Mouse (Mus musculus) 3134 (cell line): ENCODE measurements around the gene Apol6.
A peak's percentile ranks its signal among the peaks of the same experiment; 100 is the strongest.
"Not testable (repeated sequence)": the region's sequence is repeated elsewhere in the genome, so short reads cannot be mapped to it uniquely, and the experiment has no call there.

Experiments
- DNase-seq: peaks from one replicate; pipeline ENCODE4 v3.0.0-alpha.2; 2011; ENCODE audit warnings: low spot score; ENCODE audit not compliant: insufficient read length; ENCODE audit errors: extremely low read depth

The Apol6 gene

DNA sequence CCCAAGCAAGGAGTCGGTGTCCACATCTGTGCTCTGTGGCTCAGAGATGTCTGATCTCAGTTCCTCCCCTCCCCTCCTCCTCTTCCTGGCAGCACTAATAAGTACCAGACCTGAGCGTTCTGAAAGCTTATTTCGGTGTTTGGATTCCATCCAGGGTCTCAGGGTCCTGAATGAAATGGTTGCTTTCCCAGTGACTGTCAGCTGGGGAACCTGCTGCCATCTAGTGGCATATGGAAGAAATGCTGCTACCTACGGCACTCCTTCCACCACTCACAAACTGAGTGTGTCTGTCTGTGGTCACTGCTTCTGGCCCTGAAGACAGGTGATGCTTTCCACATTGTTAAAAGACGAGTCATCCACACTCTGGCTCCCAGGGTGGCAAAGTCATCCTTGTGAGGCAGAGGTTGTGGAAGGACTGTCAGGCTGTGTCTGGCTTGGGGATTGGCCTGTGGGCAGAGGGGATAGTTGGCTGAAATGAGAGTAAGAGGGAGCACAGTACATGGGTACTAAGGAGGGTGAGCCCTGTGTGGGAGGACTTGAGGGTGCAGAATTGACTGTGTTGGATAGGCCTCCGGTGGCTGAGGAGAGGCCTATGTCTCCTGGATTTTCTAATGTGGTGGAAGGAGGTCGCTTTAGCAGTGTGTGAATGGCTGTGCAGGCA, 15.1 kb upstream of the Apol6 start:
- DNase-seq, result peak; percentile 54

DNA sequence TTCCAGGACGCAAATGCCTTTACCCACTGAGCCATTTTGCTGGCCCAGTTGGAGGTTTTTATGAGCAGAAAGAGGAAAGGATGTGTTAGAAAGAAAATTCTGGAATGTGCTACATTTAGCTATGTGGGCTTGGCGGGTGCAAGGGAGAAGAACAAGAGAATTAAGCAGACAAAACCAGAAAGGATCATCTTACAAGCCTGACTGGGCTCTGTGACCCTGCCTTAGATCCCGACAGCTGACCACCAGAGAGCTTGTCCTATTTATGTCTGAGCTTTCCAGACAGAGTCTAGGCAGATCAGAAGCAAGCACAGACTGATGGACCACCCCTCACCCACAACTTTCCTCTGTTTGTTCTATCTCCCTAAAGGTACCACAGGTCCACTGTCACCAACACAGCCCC, 13.3 kb upstream of the Apol6 start:
- DNase-seq, result no peak

DNA sequence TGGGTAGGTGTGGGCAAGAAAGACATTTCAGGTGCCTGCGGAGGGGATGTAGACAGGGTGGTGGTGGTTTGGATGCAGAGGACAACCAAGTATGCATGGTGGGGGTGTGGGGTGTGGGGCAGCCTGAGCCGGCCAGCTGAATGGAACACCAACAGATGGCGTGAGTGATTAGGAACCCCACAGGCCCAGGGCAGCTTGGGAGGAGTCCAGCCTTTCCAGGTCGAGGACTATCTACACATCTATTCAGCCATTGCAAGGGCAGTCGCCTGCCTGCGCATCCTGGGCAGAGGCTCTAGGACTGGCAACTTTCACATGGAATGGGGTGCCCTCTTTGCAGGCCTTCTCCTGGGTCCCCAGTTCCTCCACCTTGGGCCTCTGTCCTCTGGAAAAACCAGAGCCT, 10.0 kb upstream of the Apol6 start:
- DNase-seq, result no peak

DNA sequence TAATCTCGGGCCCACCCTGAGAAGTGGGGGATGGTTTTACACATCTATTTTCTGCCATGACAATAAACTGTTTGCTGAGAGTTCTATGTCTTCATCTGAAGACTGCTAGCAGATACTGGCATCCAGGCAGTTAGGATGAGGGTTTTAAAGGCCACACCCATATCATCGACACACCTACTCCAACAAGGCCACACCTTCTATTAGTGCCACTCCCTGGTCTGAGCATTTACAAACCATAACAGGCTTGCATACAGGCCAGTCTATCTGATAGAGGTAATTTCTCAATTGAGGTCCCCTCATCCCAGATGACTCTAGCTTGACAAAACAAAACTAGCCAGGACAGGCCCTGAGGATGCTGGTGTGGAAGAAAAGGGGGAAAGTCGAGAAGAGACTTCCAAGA, 8.9 kb upstream of the Apol6 start:
- peak; percentile 29 for DNase-seq

DNA sequence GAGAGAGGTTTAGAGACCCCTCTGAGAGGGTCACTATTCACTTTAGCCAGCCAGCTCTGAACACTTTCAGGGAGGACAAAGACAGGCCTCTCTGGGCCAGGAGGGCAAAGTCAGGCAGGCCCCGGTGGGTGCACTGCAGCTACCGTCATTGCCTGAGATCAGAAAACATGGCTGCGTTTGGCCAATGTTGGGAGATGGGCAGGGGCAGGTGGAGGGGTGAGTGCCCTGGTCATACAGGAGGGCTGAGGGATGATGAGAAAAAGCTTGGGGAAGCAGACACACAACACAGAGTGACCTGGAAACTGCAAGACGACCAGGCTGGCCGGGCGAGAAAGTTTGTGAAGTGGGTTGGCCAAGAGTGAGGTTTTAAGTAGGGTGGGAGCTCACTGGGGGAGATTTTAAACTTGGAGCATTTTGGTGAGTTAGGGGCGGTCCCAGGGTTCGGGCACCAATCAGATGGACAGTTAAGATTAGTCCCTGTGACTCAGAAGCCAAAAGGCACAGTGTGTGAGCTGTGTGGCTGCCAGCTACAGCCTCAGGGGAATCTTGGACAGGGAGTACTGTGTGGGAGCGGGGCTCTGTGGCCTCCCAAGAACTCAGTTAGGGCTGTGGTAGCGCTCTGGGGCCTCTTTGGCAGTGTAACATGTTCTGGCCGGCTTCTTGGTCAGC, 8.1 kb upstream of the Apol6 start:
- DNase-seq, result peak; percentile 88

DNA sequence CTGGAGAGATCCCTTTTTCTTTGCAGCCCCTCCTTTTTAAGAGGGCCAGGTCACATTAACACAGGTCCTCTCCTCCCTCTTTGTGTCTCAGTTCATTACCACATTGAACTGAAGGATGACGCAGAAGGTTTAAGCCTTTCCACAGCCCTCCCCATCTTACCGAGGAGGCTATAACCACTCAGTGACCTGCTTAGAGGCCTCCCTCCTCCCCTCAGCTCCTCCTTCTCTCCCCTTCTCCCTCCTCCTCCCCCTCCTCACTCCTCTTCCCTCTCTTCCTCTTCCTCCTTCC, 7.6 kb upstream of the Apol6 start:
- no peak for DNase-seq

DNA sequence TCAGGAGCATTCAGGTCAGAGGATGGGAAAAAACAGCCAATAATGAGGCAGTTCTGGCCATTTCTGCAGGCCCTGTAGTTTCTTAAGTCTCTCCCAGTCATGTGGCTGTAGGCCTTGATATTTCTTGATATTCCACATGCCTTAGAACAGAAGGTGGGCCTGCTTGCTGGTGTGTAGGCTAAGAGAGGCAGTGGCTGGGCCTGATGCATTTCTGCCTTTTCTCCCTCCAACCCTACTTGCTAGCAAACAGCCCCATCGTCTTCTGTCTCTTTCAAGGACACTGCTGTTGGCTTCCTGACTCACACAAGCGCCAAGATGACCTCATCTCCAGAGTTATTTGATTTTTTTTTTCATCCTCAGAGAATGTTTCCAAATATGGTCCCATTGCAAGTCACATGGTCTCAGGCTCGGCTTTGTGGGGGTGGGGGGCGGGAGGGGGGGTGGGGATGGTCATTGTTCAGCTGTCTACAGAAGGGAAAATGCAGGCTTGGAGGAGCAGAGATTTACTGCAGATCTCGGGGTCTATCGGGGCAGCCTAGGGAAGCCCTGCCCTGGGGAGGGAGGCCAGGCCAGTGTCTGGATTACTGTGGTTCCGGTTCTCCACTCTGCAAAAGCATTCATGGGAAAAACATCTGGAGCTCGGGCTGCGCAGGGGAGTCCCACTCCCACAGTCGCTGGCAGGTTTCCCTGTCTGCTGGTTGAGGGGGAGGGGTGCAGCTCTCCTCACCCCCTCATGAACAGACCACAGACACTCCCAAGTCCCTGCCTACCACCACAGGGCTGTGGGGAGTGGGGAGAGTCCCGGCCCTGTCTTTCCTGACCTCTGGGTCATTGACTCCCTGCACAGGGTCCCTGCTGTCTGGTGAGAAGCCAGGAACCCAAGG, 7.0 kb upstream of the Apol6 start:
- peak; percentile 90 for DNase-seq

DNA sequence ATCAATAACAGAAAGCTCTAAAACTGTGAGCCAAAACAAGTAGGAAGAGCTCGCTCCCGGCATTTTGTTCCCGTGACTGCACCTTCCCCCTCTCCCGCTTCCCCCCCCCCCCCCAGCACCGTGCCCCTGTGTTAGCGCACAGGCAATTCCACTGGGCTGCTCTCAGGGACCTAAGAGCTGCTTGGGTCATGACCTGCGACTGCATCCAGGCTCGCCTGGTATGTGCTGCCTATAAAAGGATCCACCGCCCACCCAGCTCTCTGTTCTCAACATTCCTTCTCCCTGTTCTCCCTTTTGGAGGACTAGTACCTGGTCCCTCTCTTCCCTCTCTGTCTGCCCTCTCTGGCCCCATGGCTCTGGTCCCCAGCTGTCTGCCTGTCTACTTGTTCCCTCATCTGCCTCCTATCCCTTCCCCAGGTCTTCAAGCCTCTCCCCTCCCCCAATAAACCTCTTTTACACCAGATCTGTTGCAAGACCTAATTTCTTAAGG, 5.3 kb upstream of the Apol6 start:
- no peak for DNase-seq

DNA sequence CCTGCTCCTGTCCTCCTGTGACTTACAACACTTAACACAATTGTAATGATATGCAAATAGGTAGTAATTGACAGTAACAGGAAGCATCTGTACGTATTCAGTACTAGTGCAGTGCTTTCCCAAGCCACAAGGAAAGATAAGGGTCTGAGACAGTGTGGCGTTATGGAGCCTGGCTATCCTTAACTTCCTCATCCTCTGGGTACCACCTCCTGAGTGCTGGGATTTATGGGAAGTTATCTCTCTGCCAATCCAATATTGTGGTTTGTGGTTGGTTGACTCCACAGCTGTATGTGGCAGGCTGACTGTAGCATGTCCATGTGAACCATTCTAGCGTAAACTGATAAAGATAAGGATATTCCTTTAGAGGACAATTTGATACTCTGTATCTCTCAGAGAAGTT, 3.7 kb upstream of the Apol6 start:
- no peak for DNase-seq

DNA sequence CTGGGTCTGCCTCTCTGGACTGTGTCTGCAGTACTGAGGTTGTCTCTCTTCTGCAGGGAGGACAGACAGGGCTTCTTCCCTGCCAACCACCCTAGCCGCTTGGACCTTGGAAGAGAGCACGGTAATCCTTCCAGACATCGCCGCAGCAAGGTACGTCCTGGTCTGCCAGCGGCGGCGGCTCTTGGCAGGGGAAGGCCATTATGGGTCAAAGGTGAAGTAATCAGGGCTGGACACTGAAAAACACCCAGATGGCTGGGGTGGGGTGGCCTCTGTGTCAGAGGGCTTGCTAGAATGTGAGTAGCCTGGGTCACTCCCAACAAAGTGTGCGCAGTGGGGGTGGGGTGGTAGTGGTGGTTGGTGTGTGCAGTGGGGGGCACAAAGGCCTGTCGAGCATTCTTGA, 1.1 kb downstream of the Apol6 start:
- DNase-seq, result no peak

DNA sequence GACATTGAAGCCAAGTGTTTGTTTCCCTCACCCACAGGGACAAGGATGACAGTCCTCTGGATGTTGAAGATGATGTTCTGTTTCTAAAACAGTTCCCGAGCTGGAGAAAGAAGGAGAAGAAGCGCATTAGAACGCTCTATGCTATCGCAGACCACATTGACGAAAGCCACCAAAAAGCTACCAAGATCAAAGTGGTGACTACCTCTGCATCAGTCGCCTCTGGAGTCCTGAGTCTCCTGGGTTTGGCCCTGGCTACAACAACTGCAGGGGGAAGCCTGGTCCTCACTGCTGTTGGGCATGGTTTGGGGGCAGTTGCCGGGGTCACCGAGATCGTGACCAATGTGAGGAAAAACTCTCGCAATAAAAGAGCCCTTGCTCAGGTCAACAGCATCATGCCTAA, 6.0 kb downstream of the Apol6 start, which contains the start of gene Mb:
Gene Mb, minus strand, starts transcription at position 101 of the 400 bp plus-strand sequence.
- no peak for DNase-seq

DNA sequence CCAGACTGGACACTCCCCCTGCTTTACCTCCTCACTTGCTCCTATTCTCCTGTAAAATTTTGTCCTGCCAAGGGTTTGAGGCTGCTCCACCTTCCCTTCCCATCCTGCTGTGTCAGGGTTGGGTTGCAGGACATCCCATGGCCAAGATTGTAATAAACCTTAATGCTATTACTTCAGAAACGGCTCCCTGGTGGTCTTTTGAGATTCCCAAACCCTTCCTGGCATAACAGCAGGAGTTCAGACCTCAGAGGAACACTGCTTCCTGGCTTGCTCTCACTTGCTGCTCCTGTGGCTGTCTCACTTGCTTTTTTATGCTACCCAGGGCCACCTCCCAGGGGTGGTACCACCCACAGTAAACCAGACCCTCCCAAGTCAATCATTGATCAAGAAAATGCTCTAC, 7.6 kb downstream of the Apol6 start:
- no peak for DNase-seq

DNA sequence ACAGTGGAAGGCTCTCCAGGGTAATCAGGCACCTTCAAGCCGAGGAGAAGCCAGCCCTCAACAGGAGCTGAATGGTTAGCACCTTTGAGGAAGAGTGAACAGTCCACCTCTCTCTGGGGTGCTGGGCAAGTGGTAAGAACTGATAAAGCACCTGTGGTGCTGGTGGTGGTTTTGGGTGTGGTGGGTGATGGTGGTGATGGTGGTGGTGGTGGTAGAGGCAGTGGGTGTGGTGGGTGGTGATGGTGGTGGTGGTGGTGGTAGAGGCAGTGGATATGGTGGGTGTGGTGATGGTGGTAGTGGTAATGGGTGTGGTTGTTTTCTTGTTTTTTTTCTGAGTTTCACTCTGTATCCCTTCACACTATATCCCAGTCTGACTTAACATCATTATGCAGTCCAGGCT, 8.5 kb downstream of the Apol6 start:
- DNase-seq, result no peak

DNA sequence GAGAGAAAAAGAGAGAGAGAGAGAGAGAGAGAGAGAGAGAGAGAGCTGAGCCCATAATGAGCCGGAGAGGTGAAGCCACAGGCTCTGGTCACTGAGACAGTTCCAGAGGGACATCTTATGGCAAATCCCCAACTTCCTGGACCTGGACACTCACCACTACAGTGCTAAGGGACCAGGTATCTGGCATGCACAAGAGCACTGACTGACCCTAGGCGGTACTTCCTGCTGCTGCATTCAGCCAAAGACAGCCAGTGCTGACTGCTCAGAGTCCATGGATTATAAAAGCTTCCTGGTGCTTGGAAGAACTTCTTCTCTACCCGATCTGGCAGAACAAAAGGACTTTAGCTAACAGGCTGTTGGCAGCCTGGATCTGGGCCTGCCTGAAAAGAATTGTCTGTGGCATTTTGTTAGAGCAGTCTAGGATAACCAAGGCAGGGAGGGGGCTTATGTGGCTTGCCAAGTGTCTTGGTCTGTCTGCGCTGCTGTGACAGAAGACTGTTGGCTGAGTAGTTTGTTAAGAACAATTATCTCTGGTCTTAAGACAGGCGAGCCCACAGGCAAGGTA, 10.2 kb downstream of the Apol6 start:
- DNase-seq, result no peak

DNA sequence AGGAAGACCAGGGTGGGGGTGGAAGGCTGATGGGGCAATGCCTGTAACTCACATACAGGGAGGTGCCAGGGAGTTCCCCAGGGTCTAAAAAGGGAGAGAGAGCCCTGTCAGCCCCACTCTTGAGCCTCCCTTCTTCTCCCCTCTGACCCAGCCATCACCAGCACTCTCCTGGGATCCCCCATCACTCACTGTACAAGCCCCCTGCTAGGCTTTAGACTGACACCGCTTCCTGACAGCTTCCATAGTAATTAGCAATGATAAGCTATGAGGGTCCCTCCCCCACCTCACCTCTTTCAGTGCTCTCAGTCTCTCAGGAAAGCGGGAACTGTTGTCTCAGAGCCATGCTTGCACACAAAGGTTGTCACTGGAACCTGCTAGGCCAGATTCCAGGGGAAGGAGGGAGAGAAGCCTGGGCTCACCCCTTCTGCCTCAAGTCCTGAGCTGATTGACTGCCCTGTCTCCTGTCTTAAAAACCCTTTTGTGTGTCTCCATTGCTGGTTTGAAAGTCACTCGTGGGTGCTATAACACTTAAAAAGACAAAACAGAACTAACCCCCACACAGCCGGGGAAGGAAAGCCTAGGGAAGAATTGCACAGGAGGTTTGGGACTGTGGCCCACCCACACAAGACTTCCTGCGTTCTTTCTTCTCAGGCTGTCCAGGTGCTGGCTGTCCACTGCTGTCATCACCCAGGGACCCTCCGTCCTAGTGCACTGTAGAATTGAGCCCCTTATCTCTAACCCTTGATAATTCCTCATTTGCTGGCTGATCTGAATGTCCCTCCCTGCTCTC, 11.7 kb downstream of the Apol6 start:
- DNase-seq, result no peak

DNA sequence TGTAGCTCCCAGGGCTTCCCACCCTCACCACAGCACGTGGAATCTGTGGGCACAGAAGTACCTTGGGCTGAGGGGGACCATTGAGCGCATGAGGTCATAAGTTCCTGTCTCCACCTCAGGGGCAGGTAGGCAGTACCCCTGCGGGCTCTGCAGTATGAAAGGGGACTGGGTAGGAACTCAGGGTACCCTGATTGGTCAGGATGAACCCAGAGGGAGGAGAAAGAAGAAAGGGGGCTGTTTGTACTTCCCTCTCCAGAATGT, 12.2 kb downstream of the Apol6 start:
- DNase-seq, result no peak

DNA sequence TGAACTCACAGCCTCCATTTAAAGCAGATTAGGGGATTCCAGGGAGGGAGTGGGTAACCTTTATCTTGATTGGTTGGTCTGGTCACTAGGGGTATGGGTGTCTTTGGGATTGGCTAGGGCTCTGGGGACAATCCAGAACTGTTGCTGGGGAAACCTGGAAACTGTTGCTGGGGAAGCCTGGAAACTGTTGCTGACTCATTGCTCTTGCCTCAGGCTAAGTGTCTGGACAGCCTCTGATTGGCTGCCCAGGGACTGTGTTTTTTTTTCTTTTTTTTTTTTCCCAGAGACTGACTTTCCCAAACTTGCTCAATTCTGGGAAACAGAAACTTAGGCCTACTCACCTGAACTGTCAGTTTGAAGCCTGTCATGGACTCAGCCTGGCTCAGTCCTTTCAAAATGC, 14.0 kb downstream of the Apol6 start:
- DNase-seq, result no peak

DNA sequence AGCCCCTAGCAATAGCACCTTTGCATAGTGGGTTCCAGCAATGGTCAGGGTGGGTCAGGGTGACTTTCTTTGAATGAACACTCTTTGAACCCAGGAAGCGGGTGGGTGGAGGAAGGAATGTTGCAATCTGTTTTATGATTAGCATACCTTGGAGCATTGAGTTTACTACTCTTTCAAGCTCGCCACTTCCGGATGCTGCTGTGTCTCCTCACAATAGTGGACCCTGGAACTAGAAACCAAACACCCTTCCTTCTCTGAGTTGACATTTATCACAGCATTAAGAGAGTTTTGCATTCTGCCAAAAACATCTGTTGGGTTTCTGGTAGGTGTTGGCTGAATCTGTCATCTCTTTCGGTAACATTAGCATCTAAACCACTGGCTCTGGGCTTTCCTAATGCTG, 14.9 kb downstream of the Apol6 start:
- not testable (repeated sequence) for DNase-seq

DNA sequence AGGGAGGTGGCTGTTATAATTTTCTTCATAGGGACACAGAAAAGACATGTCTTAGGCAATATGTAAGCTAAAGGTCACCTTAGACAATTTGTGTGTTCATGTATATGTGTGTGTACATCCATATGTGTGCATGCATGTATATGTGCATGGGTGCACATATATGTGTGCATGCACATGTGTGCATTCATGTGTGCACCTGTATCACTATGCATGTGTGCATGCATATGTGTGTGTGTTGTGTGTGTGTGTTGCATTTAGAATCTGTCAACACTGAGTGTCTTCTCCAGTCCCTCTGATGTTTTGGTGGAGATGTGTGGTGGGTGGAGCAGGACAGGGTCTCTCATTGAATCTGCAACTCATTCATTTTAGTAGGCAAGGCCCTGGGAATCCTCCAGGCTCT, 18.2 kb downstream of the Apol6 start:
- DNase-seq, result no peak

DNA sequence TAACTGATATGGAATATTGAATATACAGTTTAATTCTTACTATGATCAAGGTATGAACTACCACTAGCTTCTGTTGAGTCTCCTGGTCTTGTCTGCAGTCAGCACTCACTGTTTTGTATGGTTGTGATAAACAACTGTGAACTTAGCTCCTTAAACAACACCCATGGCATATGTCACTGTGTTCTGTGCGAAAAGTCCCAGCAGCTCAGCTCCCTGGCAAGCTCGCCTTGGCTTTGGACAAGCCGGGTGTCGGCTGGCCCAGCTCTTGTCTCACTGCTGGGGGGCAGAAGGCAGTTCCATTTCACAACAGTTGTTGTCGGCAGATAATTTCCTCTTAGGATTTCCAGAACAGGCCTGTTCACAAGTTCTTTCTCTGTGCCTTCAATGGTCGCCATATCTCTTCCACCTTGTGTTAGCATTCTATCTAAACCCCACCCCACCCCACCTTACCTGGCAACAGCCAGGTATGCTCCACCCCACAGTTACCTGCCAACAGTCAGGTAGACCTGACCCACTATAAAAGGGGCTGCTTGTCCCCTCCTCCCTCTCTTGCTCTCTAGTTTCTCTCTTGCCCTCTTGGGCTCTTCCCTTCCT, 20.8 kb downstream of the Apol6 start:
- no peak for DNase-seq

DNA sequence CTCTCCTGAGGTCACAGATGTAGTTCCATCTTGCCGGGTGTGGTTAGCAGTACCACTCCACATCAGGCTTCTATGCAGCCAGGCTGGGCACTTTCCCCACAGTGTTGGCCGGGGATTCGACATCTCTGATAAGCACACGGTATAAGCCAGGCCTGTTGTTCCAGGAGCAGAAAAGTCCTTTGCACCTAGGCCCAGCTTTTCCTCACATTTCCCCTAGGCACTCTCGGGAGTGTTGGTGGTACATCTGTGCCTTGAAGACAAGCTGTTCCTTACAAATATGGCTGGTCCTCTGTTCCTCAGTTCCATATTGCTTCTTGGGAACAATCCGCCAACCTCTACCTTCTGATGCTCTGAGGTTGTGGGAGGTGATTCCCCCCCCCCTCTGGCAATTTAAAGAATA, 21.7 kb downstream of the Apol6 start:
- no peak for DNase-seq
